Mouse (Mus musculus) cerebellum, adult 11-12 months (tissue): Measurements from ENCODE around the gene Arhgap28.

Experiments
- DNase-seq: peaks from one replicate; pipeline ENCODE4 v3.0.0; 2022

Gene Arhgap28

DNA sequence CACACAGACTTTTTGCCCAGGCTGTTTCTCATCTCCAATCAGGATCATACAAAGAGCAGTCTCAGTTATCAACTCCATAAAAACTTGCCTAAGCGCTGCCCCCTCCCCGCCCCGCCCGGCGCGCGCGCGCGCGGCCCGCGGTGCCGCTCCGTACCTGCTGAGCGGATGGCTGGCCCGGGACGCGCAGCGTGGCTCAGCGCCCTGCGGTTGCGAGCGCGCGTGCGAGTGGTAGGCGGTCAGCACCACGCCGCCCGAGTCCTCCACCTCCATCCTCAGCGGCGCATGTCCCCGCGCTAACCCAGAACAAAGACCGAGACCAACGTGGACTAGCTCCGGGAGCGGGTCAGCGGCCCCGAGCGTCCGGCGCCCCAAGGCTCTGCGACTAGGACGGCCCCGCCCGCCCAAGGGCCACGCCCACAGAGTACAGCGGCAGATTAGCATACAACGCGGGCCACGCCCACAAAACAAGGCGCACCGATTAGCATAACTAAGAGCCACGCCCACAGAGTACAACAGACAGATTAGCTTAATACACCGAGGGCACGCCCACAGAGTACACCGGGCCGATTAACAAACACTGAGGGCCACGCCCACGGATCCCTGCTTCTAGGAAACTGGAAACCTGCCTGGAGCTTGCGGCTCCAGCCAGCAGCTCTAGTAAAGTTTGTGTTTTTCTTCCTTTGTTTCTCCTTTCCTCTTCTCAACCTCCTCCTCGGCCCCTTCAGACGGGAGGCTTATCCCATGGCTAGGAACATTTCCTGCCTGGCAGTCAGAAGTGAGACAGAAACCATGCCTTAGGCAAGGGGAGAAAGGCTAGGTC is at the start of gene Arhgap28:
Arhgap28 (minus strand) TSS at position 380 of the 820 bp plus-strand sequence.
- DNase-seq = peak; percentile 33

GRCm38 (mm10) chr17:68046341-68046675 is 42.4 kb upstream of the Arhgap28 start:
- DNase-seq = no peak

GRCm38 (mm10) chr17:68045655-68046340 is 41.9 kb upstream of the Arhgap28 start:
- DNase-seq = no peak

DNA sequence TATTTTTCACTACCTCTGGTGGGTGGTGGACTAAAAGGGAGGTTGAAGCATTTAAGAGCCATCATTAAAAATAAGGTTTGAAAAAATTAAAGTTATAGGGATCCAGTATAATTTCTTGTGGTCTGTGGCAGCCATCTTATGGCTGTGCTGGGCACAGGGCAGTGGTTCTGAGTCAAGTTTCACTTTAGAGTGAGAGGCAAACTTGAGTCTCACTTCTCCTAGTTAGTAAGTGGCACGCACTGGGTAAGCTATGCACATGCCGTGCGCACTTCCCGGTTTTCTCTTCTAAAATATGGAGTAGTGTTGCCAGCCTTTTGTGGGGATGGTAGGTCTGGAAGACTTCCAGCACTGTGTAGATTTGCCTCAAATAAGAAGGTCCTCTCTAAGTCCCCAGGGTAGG is 38.5 kb upstream of the Arhgap28 start:
- DNase-seq = no peak

- DNase-seq = no peak
These were observed 33.1 kb upstream of the Arhgap28 start for GRCm38 (mm10) chr17:68037011-68037410.

DNA sequence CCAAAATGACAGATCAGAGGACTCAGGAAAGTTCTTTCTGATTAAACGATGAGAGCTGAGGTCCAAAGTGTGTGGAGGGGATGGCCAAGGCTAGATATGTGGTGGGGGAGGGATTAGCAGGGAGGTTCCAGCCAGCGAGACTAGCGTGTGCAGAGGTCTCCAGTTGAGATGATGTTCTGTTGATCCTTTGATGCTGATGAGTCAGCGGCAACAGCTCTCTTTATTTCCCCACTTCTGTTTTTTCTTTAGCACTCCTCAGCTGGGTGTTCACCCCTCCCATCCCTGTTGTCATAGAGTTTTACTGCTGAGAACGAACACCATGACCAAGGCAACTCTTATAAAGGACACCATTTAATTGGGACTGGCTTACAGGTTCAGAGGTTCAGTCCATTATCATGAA is 25.6 kb upstream of the Arhgap28 start:
- no peak for DNase-seq

DNA sequence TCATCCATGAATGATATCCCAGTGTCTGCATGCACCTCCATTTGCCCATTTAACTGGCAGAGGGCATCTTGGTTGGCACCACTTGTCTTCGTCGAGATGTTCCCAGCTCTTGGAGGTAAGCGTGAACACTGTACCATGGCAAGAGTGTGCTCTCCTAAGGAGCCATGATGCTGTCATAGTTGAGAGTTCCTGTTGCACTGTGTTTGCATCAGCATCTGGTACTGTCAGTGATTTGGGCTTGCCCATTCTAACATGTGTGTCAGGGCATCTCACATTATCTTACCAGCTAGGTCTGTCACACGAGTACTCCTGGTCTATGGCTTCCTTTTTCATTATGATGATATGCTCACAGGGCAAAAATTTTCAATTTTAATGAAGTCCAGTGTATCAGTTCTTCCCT is 24.6 kb upstream of the Arhgap28 start:
- no peak for DNase-seq

- no peak for DNase-seq
These were observed 20.4 kb upstream of the Arhgap28 start for GRCm38 (mm10) chr17:68024327-68024726.

DNA sequence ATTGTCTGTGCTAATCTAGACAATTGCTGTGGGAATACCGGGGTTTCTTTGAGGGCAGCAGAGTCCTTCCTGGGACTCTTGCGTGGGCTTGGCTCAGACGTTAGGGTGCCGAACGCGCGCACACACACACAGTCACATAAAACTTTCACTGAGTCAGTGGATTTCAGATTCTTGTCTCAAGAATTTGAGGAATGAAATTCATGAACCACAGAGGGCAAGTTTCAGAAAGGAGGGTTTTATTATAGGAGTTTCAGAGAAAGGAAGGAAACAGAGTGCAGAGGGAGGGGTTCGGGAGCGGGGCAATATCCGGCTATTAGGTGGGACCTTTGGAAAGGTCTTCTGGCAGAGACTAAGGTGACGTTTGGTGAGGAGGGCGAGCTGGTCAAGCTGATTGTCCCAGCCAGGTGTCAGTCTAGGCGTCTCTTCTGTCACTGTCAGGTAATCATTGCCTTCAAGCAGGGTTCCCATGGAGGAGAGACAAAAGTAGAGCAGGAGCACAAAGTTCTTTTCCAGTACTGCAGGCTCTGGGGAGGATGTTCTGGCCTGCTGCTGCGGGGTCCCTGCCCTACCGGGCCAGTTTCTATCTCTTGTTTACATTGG is 15.6 kb upstream of the Arhgap28 start:
- no peak for DNase-seq

GRCm38 (mm10) chr17:68017095-68017494 is 13.2 kb upstream of the Arhgap28 start:
- DNase-seq = no peak

- DNase-seq = no peak
These were observed 7.7 kb upstream of the Arhgap28 start for GRCm38 (mm10) chr17:68011606-68012005.

DNA sequence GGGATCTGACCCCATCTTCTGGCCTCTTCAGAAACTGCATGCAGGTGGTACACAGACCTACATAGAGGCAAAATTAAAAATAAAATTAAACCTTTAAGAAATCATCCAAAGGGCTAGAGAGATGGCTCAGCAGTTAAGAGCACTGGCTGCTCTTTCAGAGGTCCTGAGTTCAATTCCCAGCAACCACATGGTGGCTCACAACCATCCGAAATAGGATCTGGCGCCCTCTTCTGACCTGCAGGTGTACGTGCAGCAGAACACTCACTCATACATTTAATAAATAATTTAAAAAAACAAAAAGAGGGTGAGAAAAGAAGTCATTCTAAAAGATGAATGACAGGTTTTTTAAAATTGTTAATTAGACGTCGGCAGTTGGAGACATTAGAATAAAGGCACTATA is 6.1 kb upstream of the Arhgap28 start:
- no peak for DNase-seq

GRCm38 (mm10) chr17:68004581-68005330 is 836 bp upstream of the Arhgap28 start:
- DNase-seq = no peak

- no peak for DNase-seq
These were observed 1.0 kb downstream of the Arhgap28 start for GRCm38 (mm10) chr17:68002608-68003595.

GRCm38 (mm10) chr17:67999801-68000200 is 4.1 kb downstream of the Arhgap28 start:
- no peak for DNase-seq

DNA sequence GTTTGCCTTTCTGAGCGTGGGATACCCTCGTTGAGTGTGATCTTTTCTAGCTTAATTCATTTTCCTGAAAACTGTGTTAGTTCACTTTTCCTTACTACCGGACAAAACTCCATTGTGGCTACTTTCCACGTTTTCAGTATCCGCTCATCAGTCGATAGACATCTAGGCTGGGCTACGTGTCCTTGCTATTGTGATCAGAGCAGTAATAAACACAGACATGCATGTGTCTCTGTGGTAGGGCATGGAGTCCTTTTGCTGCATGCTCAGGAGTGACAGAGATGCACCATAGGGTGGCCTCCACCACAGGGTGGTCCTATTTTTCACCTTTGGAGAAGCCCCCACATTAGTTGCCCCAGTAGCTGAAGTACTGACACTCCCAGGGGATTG is 7.2 kb downstream of the Arhgap28 start:
- DNase-seq = no peak

GRCm38 (mm10) chr17:67996097-67996768 is 7.7 kb downstream of the Arhgap28 start:
- DNase-seq = no peak

- DNase-seq = no peak
These were observed 8.6 kb downstream of the Arhgap28 start for GRCm38 (mm10) chr17:67995277-67995819.

- no peak for DNase-seq
These were observed 9.1 kb downstream of the Arhgap28 start for GRCm38 (mm10) chr17:67994861-67995260.

DNA sequence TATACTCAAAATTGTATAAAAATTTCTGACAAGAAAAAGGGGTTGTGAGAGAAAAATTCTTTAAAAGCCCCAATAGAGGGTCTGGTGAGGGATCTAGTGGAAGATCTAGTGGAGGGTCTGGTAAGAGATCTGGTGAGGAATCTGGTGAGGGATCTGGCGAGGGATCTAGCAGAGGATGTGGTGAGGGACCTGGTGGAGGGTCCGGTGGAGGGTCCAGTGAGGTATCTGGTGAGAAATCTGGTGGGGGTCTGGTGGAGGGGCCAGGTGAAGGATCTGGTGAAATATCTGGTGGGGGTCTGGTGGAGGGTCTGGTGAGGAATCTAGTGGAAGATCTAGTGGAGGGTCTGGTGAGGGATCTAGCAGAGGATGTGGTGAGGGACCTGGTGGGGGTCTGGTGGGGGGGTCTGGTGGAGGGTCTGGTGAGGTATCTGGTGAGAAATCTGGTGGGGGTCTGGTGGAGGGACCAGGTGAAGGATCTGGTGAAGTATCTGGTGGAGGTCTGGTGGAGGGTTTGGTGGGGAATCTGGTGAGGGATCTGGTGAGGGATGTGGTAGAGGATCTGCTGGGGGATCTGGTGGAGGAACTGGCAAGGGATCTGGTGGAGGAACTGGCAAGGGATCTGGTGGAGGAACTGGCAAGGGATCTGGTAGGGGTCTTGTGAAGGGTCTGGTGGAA is 10.4 kb downstream of the Arhgap28 start:
- no peak for DNase-seq

GRCm38 (mm10) chr17:67989716-67990115 is 14.2 kb downstream of the Arhgap28 start:
- DNase-seq = no peak
